Mouse (Mus musculus): ENCODE results near the gene Prss48. TPM values are rescaled to one million over a fixed set of nuclear protein-coding genes. Genes with fewer than 3 reads are reported as not detected.

Gene Prss48
- 0.04 TPM for polyA plus RNA-seq (2012; fragmentation: generic; extraction: Trizol)
- long read RNA-seq, experiment 1, result 0 reads
- long read RNA-seq, experiment 2, result 0 reads

DNA sequence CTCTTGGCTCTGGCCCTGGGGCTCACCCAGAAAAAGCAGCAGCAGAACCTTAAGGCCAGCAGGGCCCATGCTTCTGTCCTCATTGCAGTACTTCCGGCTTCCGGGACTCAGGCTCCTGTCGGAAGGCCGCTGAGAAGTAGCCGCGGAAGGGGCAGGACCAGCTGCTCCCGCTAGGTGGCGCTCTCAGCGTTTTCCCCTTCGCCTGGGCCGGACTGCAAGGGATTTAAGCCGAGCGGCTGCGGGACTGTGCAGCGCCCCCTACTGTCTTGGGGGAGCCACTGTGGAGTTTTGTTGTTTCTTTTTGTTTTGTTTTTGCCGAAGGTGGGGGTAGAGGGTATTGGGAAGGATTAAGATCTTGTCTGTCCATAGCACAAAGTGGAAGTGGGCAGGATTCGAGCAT lies at the start of gene Prss48:
Prss48 (minus strand) TSS at position 69 of the 400 bp plus-strand sequence.
- Histone ChIP-seq H3ac (ENCODE audit: control insufficient read depth, insufficient read length, low read depth) (no peak within 1 kb of the TSS), H3K79me2 (ENCODE audit: control insufficient read depth, insufficient read depth) (no peaks in the 10 kb centered on the region), H3K36me3 (ENCODE audit: control insufficient read depth, insufficient read depth) (no peaks in the 10 kb centered on the region), H3K4me3 (ENCODE audit: insufficient read depth, poor library complexity, severe bottlenecking) (no peak within 1 kb of the TSS), H3K27me3 (ENCODE audit: control insufficient read depth, insufficient read depth, insufficient read length) (no peaks in the 10 kb centered on the region), H3K79me3 (ENCODE audit: low read depth) (no peaks in the 10 kb centered on the region)
- TF ChIP-seq MYOG (IDR thresholded peaks at IDR 0.05; ENCODE audit: control insufficient read depth, extremely low read depth, insufficient read length) (no peak), CEBPB (IDR thresholded peaks at IDR 0.05; ENCODE audit: low read depth) (no peak), MYOD1 (IDR thresholded peaks at IDR 0.05; ENCODE audit: control insufficient read depth, insufficient read length, low read depth) (no peak), FOSL1 (IDR thresholded peaks at IDR 0.05; ENCODE audit: insufficient read depth, low read length, poor library complexity, severe bottlenecking) (no peak), CTCF (IDR thresholded peaks at IDR 0.05; ENCODE audit: control insufficient read depth, insufficient read depth, insufficient read length) (no peak), MAX (IDR thresholded peaks at IDR 0.05) (no peak), USF1 (IDR thresholded peaks at IDR 0.05; ENCODE audit: low read depth) (no peak)

- Histone ChIP-seq H3K4me3 (ENCODE audit: insufficient read depth, poor library complexity, severe bottlenecking) (no peak overlapping the region), H3K79me2 (ENCODE audit: control insufficient read depth, insufficient read depth) (no peaks in the 10 kb centered on the region), H3K27me3 (ENCODE audit: control insufficient read depth, insufficient read depth, insufficient read length) (no peaks in the 10 kb centered on the region), H3K79me3 (ENCODE audit: low read depth) (no peaks in the 10 kb centered on the region), H3ac (ENCODE audit: control insufficient read depth, insufficient read length, low read depth) (no peak overlapping the region), H3K36me3 (ENCODE audit: control insufficient read depth, insufficient read depth) (no peaks in the 10 kb centered on the region)
- TF ChIP-seq USF1 (IDR thresholded peaks at IDR 0.05; ENCODE audit: low read depth), result no peak
- TF ChIP-seq MYOG (IDR thresholded peaks at IDR 0.05; ENCODE audit: control insufficient read depth, extremely low read depth, insufficient read length), result no peak
- TF ChIP-seq MAX (IDR thresholded peaks at IDR 0.05), result no peak
- TF ChIP-seq MYOD1 (IDR thresholded peaks at IDR 0.05; ENCODE audit: control insufficient read depth, insufficient read length, low read depth), result no peak
- no peak for TF ChIP-seq CTCF (IDR thresholded peaks at IDR 0.05; ENCODE audit: control insufficient read depth, insufficient read depth, insufficient read length)
- no peak for TF ChIP-seq CEBPB (IDR thresholded peaks at IDR 0.05; ENCODE audit: low read depth)
- TF ChIP-seq FOSL1 (IDR thresholded peaks at IDR 0.05; ENCODE audit: insufficient read depth, low read length, poor library complexity, severe bottlenecking), result no peak
Observed at GRCm38 (mm10) chr3:86049041-86049440, 46.8 kb upstream of the Prss48 start.

DNA sequence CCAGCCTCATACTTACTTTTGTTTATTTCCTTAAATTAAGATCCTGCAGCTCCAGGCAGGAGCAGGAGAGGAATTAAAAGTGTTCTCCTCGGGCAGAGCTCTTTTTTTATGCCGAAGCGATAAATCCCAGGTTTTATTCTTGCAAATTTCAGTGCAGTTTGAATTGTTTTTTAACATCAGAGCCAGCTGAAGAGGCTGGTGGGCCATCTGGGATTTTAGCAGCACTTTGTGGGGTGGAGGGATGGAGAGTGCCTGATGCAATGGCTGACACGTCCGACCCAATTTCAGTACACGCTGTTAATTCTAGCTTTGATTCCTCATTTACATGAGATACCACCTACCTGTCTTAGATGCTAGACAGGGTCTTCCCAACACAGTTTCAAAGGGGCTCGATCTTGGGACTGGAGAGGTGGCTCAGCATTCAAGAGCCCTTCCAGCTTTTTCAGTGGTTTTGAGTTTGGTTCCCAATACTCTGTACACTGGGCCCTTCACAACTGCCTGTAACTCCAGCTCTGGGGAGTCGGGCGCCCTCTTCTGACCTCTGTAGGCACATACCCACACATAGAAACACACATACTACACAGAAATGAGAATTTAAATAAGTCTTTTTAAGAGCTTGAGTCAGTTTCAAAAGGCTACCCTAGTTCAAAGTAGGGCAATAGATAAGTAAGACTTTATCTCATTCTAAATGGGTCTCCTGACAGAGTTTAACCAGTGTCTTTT lies 45.6 kb upstream of the Prss48 start:
- Histone ChIP-seq H3K79me2 (ENCODE audit: control insufficient read depth, insufficient read depth) (no peaks in the 10 kb centered on the region), H3K27me3 (ENCODE audit: control insufficient read depth, insufficient read depth, insufficient read length) (no peaks in the 10 kb centered on the region), H3K4me3 (ENCODE audit: insufficient read depth, poor library complexity, severe bottlenecking) (no peak overlapping the region), H3ac (ENCODE audit: control insufficient read depth, insufficient read length, low read depth) (no peak overlapping the region), H3K36me3 (ENCODE audit: control insufficient read depth, insufficient read depth) (no peaks in the 10 kb centered on the region), H3K79me3 (ENCODE audit: low read depth) (no peaks in the 10 kb centered on the region)
- no peak for TF ChIP-seq CEBPB (IDR thresholded peaks at IDR 0.05; ENCODE audit: low read depth)
- TF ChIP-seq MYOG (IDR thresholded peaks at IDR 0.05; ENCODE audit: control insufficient read depth, extremely low read depth, insufficient read length), result no peak
- TF ChIP-seq FOSL1 (IDR thresholded peaks at IDR 0.05; ENCODE audit: insufficient read depth, low read length, poor library complexity, severe bottlenecking), result no peak
- TF ChIP-seq MYOD1 (IDR thresholded peaks at IDR 0.05; ENCODE audit: control insufficient read depth, insufficient read length, low read depth), result no peak
- no peak for TF ChIP-seq MAX (IDR thresholded peaks at IDR 0.05)

DNA sequence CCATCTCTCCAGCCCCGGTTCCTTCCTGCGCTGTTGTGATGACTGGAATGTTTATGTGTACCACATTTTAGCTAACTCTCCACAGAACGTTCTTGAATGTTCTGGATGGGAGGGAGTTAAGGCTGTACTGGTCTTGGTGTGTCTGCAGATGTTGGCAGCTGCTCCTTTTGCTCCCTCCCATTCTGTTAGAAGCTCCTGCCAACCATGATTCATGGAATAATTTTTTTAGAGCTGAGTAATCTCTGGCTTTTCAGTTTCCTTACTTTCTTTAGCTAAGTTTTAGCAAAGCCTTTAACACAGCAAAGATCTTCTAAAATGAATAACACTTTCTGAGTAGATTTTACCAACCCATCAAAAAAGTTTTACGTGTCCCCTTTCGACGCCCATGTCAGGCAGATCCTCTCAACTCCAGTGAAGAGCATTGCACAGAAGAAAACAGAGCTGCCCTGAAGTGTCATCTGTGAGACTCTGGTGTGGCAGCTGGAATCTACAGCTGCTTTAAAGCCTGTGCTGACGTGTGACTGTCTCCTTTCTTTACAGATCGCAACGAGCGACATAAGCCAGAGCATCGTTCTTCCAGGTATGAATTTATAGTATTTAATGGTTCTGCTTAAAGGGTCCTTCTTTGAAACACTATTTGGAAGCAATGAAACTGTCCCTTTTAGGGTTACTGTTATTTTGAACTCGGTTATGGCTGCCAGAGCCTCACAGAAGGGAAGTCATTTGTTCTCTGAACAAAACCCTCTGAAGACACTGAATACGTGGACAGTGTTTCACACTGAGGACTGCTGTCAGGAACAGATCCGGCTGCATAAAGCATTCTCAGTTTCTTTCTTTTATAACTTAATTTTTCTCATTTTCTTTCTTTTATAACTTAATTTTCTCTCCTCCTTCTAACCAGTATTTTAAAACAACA lies 38.3 kb upstream of the Prss48 start:
- TF ChIP-seq MAX (IDR thresholded peaks at IDR 0.05) (no peak), FOSL1 (IDR thresholded peaks at IDR 0.05; ENCODE audit: insufficient read depth, low read length, poor library complexity, severe bottlenecking) (no peak), MYOD1 (IDR thresholded peaks at IDR 0.05; ENCODE audit: control insufficient read depth, insufficient read length, low read depth) (no peak), CEBPB (IDR thresholded peaks at IDR 0.05; ENCODE audit: low read depth) (no peak), CTCF (IDR thresholded peaks at IDR 0.05; ENCODE audit: control insufficient read depth, insufficient read depth, insufficient read length) (no peak)
- Histone ChIP-seq H3K27me3 (ENCODE audit: control insufficient read depth, insufficient read depth, insufficient read length) (no peaks in the 10 kb centered on the region), H3K4me3 (ENCODE audit: insufficient read depth, poor library complexity, severe bottlenecking) (no peak overlapping the region), H3K36me3 (ENCODE audit: control insufficient read depth, insufficient read depth) (no peaks in the 10 kb centered on the region), H3K79me3 (ENCODE audit: low read depth) (no peaks in the 10 kb centered on the region), H3ac (ENCODE audit: control insufficient read depth, insufficient read length, low read depth) (no peak overlapping the region), H3K79me2 (ENCODE audit: control insufficient read depth, insufficient read depth) (no peaks in the 10 kb centered on the region)

DNA sequence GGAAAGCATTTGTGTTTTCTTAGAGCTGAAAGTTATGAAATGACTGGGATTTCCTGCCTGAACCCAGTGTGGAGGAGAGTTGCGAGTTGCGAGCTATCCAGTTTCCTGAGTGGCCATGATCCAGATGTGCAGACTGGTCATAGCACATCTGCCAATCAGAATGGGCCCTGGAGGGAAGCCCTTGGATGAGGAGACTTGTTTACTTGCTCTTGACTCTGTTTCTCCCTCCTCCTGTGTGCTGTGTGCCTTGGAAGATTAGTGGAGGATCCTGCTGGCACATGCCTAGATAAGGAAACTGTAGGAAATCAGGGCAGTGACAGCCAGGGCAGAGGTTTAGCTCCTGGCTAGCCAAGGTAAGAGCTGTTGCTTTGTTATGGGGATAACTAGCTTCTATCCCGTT lies 36.4 kb upstream of the Prss48 start:
- Histone ChIP-seq H3ac (ENCODE audit: control insufficient read depth, insufficient read length, low read depth) (no peak overlapping the region), H3K27me3 (ENCODE audit: control insufficient read depth, insufficient read depth, insufficient read length) (no peaks in the 10 kb centered on the region), H3K79me3 (ENCODE audit: low read depth) (no peaks in the 10 kb centered on the region), H3K36me3 (ENCODE audit: control insufficient read depth, insufficient read depth) (no peaks in the 10 kb centered on the region), H3K79me2 (ENCODE audit: control insufficient read depth, insufficient read depth) (no peaks in the 10 kb centered on the region), H3K4me3 (ENCODE audit: insufficient read depth, poor library complexity, severe bottlenecking) (no peak overlapping the region)
- TF ChIP-seq MYOD1 (IDR thresholded peaks at IDR 0.05; ENCODE audit: control insufficient read depth, insufficient read length, low read depth), result no peak
- TF ChIP-seq CEBPB (IDR thresholded peaks at IDR 0.05; ENCODE audit: low read depth), result no peak
- no peak for TF ChIP-seq FOSL1 (IDR thresholded peaks at IDR 0.05; ENCODE audit: insufficient read depth, low read length, poor library complexity, severe bottlenecking)
- no peak for TF ChIP-seq MAX (IDR thresholded peaks at IDR 0.05)
- TF ChIP-seq CTCF (IDR thresholded peaks at IDR 0.05; ENCODE audit: control insufficient read depth, insufficient read depth, insufficient read length), result no peak
- no peak for TF ChIP-seq USF1 (IDR thresholded peaks at IDR 0.05; ENCODE audit: low read depth)
- TF ChIP-seq MYOG (IDR thresholded peaks at IDR 0.05; ENCODE audit: control insufficient read depth, extremely low read depth, insufficient read length), result no peak
